Mouse (Mus musculus): Measurements from ENCODE around the gene Znrf1.

Gene Znrf1

GRCm38 (mm10) chr8:111571661-111572060, 35.8 kb downstream of the Znrf1 start:
- DNase-seq: no peak

DNA sequence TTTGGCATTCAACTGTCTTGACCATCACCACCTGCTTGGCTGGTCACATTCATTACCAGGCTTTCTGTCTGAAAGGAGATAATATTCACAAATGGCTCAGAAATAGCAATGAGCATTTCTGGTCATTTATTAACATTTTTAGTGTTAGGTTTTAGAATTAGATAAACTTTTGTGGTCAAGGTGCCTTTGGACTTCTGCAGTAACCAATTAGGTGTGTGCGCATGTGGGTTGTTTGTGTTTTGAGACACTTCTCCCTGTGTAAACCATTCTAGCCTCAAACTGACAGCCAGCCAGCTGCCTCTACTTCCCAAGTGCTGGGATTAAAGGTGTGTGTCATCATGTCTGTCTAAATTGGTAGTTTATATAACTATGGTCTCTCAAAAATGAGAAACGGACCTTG, 36.5 kb downstream of the Znrf1 start:
- DNase-seq: no peak

DNA sequence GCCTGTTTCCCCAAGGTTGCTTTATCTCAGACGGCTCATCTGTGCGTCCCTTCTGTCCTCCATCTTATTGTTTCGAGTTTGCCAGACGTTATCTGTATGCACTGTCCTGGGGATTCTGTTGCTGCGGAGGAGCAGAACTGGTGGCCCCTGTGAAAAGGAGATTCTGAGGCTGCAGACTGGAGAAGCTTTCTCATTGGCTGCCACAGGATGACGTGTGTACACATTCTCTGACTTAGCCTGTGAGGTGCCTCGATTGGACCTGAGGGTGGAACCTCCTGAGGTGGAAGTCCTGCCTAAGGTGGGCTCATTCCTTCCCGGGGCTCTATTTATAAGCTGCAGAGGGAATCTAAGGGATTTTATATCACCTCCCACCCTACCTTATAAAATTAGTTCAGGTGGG, 37.7 kb downstream of the Znrf1 start:
- peak; percentile 71 for DNase-seq

DNA sequence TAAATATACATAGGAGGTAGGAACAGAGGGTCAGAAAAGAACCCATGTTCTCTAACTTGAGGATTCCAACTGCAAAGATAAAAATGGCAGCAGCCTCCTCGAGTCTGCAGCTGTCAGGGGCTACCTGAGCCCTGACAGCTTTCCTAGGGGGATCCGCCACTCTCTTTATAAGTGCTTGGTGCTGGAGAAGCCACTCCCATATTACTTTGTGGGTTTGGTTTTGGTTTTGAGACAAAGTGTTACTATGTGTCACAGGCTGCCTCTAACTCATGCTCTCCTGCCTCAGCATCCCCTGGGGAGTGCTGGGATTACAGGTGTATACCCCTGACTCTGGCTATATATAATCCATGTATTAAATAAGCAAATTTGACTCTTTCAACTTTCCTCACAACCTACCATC, 38.1 kb downstream of the Znrf1 start:
- DNase-seq: no peak

DNA sequence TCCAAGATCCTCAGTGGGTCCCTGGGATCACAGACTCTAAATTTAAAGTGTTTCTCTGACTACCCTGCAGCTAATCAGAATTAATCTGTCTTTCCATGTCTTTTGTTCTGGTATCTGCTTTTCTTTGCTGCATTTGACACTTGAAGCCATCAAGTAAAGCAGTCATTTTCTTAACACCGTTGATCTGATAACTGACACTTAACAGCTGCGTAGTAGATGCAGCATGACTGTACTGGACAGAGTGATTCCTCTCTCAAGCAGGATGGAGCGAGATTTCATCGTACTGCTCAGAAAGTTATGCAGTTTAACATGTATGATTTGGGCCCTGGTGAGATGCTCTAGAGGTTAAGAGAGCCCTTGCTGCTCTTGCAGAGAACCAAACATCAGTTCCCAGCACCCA, 39.6 kb downstream of the Znrf1 start:
- DNase-seq: no peak

- no peak for DNase-seq
These were observed 40.6 kb downstream of the Znrf1 start for GRCm38 (mm10) chr8:111576501-111576900.

GRCm38 (mm10) chr8:111577880-111578533, 42.1 kb downstream of the Znrf1 start:
- DNase-seq: no peak

DNA sequence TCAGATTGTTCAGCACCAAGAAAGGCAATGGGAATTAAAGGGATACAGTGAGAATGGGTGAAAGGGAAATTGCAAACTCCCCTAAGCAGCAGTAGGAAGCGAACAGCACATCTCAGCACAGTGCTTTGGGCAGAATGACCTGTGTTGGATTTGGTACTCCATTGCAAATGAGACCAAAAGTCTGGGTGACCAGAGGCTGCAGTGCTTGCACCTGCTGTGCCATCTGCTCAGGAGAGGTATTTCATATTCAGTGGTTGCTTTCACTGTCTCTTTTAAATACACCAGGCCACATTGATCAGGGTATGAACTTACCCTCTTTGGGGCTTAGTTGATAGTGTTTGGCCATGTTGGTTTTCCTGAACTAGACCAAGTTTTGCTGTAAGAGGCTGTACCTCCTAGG, 43.4 kb downstream of the Znrf1 start:
- DNase-seq: no peak

DNA sequence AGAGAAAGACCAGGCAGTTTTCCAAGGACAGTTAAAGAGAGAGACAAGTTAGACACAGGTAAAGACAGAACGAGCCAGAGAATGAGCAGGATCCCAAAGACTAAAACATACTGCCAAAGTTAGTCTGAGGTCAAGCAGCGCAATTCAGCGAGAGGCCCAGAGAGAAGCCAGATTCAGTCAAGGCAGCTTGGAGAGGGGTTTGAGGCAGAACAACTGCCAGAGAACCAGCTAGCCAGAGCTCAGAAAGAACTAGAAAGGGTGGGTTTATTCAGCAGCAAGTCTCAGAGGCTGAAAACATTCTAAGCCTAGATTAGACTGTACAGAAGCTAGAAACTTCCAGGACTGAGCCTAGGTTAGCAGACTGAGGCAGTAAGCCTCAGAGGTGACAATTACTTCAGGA, 44.4 kb downstream of the Znrf1 start:
- no peak for DNase-seq

DNA sequence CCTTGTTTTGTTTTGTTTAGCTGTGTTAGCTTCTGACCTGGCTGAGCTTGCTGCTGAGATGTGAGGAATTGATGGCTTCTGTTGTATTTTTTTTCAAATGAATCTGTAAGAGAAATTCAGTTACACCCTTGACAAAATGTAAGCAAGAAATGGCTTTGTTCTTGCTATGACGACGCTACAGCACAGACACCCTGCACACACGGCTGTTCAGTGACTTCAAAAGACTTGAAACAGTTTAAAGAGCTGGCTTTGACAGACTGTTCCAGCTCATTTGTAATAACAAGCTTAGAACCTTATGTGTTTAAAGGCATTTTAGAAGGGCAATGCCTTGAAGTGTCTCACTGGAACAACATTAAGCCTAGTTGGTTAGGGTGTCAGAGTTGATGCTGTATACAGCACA, 46.5 kb downstream of the Znrf1 start:
- DNase-seq: no peak

DNA sequence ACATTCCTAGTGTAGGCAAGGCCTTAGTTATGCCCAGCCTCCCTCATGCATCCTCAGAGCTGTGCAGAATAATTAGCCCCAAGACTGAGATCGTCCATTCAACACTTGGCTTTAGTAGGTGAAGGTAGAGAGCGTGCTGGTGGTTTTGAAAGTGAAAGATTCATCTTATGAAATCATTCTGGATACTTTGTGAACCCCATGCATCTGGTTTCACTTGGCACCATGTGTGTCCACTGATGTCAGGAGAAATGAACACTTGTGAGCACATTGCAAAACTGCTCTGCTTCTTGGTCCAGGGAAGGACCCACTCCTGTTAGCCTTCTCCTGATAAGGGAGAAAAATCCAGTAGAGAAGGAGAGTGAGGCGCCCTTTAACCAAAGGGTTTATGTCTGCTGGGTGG, 49.0 kb downstream of the Znrf1 start:
- DNase-seq: no peak

DNA sequence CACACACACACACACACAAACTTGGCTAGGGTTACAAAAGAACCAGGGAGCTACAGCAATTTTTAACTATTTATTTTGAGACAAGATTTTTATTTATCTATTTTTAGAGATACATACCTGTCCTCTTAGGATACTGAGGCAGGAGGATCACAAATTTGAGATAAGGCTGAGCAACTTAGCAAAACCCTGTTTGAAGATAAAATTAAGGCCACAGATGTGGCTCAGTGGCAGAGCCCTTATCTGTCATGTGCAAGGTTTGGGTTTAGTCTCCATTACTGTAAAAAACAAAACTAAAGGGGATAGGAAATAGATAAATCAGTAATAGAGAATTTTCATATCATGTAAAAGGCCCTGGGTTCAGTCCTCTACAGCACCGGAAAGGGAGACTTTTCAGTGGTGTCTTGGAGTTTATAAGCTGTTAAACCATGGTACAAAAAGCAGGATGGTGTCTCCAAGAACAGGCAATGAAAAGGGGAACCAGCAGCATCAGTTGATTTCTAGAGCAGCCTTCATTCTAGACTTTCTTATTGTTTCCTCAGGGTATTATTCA, 51.7 kb downstream of the Znrf1 start:
- no peak for DNase-seq

- DNase-seq: no peak
These were observed 52.4 kb downstream of the Znrf1 start for GRCm38 (mm10) chr8:111588336-111588735.

GRCm38 (mm10) chr8:111590214-111590613, 54.3 kb downstream of the Znrf1 start:
- DNase-seq: no peak

- DNase-seq: no peak
These were observed 55.3 kb downstream of the Znrf1 start for GRCm38 (mm10) chr8:111591176-111591575.

DNA sequence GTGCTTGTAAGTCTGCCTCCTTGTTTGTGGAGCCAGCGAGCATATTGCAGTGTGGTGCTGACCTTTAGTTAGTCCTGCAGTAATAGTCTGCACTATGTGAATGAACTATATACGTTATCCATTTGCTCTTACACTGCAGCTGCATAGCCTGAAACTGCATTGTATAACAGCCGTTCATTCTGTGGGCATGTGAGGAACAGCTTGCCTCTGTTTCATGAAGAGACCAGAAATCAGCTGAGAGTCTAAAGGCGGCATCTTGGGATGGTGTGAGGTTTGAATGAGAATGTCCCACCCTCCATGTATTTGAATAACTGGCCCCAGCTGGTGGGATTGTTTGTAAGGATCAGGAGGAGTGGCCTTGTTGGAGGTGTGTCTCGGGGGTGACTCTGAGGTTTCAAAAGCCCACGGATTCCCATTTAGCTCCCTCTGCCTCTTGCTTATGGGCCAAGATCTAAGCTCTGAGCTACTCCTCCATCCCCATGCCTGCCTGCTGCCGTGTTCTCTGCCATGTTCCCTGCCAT, 56.6 kb downstream of the Znrf1 start:
- peak; percentile 20 for DNase-seq

DNA sequence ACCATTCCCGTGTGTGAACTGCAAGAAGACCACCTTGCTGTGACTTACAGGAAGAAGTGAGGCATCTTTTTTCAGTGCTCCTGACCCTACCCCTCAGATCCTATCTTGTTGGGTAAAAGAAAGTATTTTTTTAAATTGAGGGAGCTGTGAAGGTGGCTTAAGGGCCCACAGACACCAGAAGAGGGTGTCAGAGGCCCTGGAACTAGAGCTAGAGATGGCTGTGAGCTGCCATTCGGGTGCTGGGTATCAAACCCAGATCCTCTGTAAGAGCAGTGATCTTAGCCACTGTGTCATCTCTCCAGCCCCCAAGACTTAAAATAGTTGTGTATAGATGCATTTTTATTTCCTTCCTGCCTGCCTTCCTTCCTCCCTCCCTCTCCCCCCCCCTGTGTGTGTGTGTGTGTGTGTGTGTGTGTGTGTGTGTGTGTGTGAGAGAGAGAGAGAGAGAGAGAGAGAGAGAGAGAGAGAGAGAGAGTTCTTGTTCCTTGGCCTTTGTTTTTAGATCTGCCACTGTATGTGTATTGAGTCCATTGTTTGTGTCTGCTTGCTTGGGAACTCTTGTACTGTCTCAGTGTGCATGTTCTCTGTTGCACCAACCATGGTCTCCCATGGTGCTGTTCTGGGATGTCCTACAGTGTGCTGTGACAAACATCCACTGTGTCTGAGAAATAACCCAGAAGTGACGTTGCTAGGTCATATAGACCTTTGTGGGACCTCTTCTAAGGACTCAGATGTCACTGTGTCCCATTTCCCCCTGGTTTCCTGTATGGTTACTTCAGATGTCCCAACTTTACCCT, 58.3 kb downstream of the Znrf1 start:
- DNase-seq: no peak

DNA sequence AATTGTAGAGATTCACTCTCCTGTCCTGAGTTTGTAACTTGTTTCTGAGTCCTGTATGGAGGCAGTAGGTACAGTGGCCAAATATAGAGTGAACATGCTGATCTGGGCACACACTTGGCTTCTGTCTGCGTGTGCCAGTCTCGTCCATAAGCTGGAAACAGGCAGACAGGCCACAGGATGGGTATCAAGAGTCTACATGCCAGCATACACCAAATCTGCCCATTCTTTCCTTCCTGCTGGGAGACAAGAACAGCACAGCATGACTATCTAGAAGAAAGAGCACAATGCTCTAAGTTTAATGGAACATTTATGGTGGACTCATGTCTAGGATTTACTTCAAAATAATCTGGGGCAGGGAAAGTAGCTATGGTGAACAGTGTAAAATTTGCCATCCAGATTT, 59.1 kb downstream of the Znrf1 start:
- no peak for DNase-seq

DNA sequence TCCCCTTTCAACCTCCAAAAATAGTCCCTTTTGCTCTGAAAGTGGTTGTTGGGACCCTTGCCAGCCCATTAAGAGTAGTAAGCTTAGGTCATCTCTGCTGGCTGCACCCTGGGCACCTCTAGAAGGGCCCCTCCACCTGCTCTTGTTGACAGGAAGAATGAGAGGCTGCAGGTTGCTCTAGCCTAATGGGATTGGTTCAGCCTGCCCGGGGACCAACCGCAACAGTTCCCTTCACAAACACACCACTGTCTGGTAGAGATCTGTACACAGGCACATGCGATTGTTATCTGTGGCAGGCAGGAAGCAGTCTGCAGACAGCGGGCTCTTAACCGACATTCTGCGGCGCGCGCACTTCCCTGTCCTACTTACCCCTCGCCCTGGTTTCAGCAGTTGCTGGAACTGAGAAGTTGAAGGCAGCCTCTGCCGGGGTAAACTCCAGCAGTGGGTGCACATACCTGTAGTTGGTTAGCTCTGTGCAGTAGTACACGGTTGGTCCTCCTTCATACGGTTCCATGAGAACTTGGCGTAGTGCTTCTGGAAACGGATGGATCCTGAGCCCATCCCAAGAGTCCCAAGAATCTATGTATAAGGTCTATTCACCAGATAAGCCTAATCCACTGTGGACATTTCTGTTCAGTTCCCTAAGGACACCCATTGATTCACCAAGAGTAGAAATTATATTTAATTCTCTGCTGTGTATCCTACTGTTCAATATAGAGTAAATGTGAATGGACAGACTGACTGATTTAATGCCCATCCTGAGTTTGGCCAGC, 60.0 kb downstream of the Znrf1 start:
- DNase-seq: no peak

GRCm38 (mm10) chr8:111596485-111596821, 60.6 kb downstream of the Znrf1 start:
- DNase-seq: no peak

- no peak for DNase-seq
These were observed 61.4 kb downstream of the Znrf1 start for GRCm38 (mm10) chr8:111597310-111597709.

DNA sequence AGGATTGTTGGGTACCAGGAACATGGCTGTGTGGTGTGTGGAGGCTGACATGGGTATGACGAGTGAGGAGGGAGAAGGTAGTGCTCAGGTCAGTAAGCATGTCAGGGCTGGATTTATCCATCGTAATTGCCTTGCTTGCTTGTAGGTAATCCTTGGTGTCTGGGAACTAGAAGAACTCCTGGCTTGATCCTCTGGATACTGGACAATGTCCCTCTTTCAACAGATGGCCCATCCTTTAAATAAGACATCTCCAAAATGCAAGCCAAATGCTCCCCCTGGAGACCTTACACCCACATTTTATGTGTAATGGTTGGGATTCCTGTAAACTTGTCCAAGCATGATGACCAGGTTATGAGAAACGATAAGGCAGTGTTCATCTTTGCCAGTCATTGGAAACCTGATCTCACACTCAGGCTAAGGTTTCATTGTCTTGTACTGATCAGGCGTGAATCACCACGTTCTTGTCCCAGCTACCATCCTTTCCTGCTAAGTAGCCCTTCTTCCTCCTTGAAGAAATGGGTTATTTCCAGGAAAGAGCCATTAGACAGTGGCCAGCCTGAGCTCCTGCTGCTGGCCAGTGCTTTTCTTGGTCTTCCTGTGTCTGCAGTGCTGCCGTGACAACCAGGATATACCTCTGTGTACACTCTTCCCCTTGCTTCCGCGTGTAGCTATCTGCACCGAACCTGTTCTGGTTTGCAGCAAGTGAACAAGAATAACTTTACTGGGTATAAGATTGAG, 64.0 kb downstream of the Znrf1 start:
- DNase-seq: no peak

DNA sequence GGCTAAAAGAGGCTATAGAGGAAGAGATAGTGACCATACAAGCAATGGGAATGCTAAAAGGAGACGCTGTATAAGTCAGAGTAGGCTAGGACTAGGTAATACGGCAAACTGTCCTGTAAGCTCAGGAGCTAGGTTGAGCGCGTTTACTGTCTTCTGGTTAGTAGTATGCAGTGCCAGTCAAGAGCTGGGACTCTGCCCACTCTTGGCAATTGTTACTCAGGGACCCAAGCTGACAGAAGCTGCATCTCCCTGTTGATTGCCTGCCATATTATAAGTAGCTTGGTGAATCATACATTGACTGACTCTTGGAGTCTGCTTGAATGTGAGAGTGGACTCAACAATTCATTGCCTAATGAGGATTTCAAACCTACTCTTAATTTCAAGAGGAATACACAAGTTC, 66.2 kb downstream of the Znrf1 start:
- peak; percentile 28 for DNase-seq
